Mouse (Mus musculus): ENCODE results near the gene Ccdc24.

Gene Ccdc24

DNA sequence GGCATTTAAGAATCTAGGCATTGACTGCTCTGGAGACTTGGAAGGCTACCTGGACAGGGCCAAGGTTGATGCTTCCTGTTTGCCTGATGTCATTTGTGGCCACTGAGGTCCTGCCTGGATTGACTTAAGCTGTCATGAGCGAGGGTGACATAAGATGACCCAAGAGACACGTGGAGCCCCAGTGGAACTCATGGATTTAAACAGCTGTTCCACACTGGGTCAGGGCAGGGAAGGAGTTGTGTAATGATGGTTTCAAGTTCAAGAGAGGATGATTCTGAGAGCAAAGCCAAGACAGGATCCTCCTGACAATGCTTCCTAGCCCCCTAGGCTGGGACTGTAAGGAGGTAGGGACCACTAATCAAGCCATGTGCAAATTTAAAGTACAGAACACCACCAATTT, 40.9 kb downstream of the Ccdc24 start:
- DNase-seq (ENCODE audit: low read depth in 1 of 2, low spot score in 2 of 2): no peak

DNA sequence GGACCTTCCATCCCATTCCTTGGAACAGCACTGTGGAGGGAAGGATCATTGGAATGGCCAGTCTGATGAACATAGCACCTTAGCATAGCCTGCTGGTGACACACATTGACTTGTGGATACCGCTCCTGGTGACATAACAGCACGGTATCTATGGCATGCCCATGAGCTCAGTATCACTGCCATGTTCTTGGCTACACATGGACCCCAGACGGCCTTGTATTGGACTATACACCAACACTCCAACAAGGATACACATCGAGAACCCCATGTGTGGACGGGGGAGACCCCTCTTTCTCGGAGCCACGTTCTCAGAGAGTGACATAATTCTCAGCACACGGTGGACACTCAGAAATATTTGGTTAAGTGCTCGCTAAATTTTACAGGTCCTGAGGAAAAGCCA, 41.6 kb downstream of the Ccdc24 start:
- no peak for DNase-seq (ENCODE audit: low read depth in 1 of 2, low spot score in 2 of 2)

DNA sequence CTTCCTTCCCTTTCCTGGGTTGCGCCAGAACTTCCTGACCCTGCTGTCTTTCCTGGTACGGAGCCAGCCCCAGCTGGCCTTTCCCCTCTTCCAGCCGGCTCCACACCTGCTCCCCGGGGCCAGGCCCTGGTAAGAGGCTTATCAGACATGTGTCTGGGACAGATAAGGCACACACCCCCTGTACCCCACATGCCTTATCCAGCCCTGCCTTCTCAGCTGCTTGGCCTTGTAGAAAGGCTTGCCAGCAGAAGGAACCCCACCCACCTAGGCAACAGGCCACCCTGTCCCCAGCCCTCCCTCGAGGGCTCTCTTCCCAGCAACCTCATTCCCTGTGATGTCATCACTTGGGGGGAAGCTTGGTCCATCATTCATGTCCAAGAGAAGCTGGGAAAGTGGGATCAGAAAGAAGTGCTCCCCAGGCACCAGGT, 42.2 kb downstream of the Ccdc24 start:
- DNase-seq (ENCODE audit: low read depth in 1 of 2, low spot score in 2 of 2): no peak

GRCm38 (mm10) chr4:117829260-117830123, 42.9 kb downstream of the Ccdc24 start:
- DNase-seq (ENCODE audit: low read depth in 1 of 2, low spot score in 2 of 2): no peak

DNA sequence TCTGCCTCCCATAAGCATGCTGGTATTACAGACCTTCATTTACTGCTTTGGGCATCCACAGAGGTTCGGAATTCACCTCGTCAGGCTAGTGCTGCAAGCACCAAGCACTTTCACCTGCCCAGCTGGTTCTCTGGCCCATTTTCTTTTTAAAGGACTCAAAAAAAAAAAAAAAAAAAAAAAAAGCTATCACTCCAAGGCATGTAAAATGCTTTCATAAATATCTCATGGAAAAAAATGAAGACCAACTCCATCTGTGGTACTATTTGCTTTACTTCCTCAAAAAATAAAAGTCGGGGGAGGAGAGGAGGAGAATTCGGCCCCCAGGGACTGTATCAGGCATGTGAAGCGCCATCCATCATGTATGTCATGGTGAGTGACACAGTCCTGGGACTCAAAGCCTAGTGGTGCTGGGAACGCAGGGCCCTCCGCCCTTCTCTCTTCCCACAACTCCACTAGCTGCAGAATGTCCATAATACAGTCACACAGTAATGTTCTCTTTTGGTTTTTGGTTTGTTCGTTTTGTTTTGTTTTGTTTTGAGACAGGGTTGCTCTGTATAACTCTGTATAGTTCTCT, 43.7 kb downstream of the Ccdc24 start:
- no peak for DNase-seq (ENCODE audit: low read depth in 1 of 2, low spot score in 2 of 2)

- no peak for DNase-seq (ENCODE audit: low read depth in 1 of 2, low spot score in 2 of 2)
Observed at GRCm38 (mm10) chr4:117818032-117818431, 54.3 kb downstream of the Ccdc24 start.

GRCm38 (mm10) chr4:117816776-117817175, 55.6 kb downstream of the Ccdc24 start:
- DNase-seq (ENCODE audit: low read depth in 1 of 2, low spot score in 2 of 2): no peak
